Mouse (Mus musculus): ENCODE measurements at regions not wholly inside any gene's neighbourhood (a gene's known extent, or its start where the extent isn't known, plus 50 kb on each side); places are given as distances from the start of the nearest gene placed in this dataset.

- DNase-seq (ENCODE audit: low spot score in 2 of 2): no peak
These were observed 70.1 kb upstream of the Dpyd start for GRCm38 (mm10) chr3:118491871-118492270.

GRCm38 (mm10) chr3:118494611-118495010 is 67.3 kb upstream of the Dpyd start:
- no peak for DNase-seq (ENCODE audit: low spot score in 2 of 2)

- DNase-seq (ENCODE audit: low spot score in 2 of 2): no peak
These were observed 61.7 kb upstream of the Dpyd start for GRCm38 (mm10) chr3:118500234-118500633.

GRCm38 (mm10) chr3:118507582-118508237 is 54.2 kb upstream of the Dpyd start:
- DNase-seq (ENCODE audit: low spot score in 2 of 2): no peak

GRCm38 (mm10) chr3:118510837-118511236 is 51.1 kb upstream of the Dpyd start:
- DNase-seq (ENCODE audit: low spot score in 2 of 2): no peak

GRCm38 (mm10) chr3:118511969-118512368 is 50.0 kb upstream of the Dpyd start:
- DNase-seq (ENCODE audit: low spot score in 2 of 2): no peak

Data from cerebellum, postnatal 4 days (tissue).